ENCODE assay signal across 8 mouse cellular contexts in genomic region chr1:45925500-45926392, GRCm38 (mm10). TPM values are rescaled to one million over a fixed set of nuclear protein-coding genes. Genes with fewer than 3 reads are reported as not detected.
DNase-seq lines count a peak whose midpoint lies in the region; ATAC-seq and TF ChIP-seq lines count a peak whose summit lies in the region.

No protein-coding gene starts in this region.

- H3K4me3 ChIP-seq in G1E (ENCODE audit: low read depth, low read length) = peak overlapping the region; percentile 75
- peak overlapping the region; percentile 48 for H3K4me3 ChIP-seq in forebrain, embryonic 11.5 days (ENCODE audit: low read depth, low read length)
- H3K4me3 ChIP-seq in heart, embryonic 15.5 days = peak overlapping the region; percentile 69
- H3K4me3 ChIP-seq in liver, postnatal 0 days (ENCODE audit: low read depth, low read length) = peak overlapping the region; percentile 79

- H3K4me2 ChIP-seq in forebrain, embryonic 11.5 days (ENCODE audit: low read depth, low read length, severe bottlenecking) = peak overlapping the region; percentile 90
- H3K4me2 ChIP-seq in heart, embryonic 15.5 days = peak overlapping the region; percentile 88
- H3K4me2 ChIP-seq in liver, postnatal 0 days (ENCODE audit: low read depth, low read length) = peak overlapping the region; percentile 83

- peak; percentile 74 for ATAC-seq in G1E (ENCODE audit: extremely low read depth, insufficient number of reproducible peaks, low FRiP score, poor library complexity, severe bottlenecking)
- ATAC-seq in forebrain, embryonic 11.5 days (replicated peaks; ENCODE audit: low FRiP score) = peak; percentile 97
- peak; percentile 97 for ATAC-seq in heart, embryonic 15.5 days (replicated peaks; ENCODE audit: insufficient number of reproducible peaks, insufficient read depth, low FRiP score, low read depth)
- ATAC-seq in liver, postnatal 0 days = peak; percentile 90
- ATAC-seq in neutrophil, adult 5-6 weeks (ENCODE audit: extremely low read depth, insufficient number of reproducible peaks, low FRiP score, poor library complexity, severe bottlenecking) = peak; percentile 81

- no peak overlapping the region for H3K27ac ChIP-seq in forebrain, embryonic 11.5 days (ENCODE audit: low read depth, low read length)
- H3K27ac ChIP-seq in heart, embryonic 15.5 days = peak overlapping the region; percentile 52; the same call in 1 of the 2 replicates
- peak overlapping the region; percentile 83 for H3K27ac ChIP-seq in liver, postnatal 0 days (ENCODE audit: low read depth)

- peaks cover 39% of the 10 kb centered on the region for H3K4me1 ChIP-seq in G1E (ENCODE audit: insufficient read depth, low read depth, low read length)
- 0 out of 2 replicates have a peak, but pooled peaks cover 2% of the 10 kb centered on the region for H3K4me1 ChIP-seq in forebrain, embryonic 11.5 days (replicated peaks; ENCODE audit: control insufficient read depth, insufficient read depth, low read length)
- peaks cover 3% of the 10 kb centered on the region for H3K4me1 ChIP-seq in heart, embryonic 15.5 days (replicated peaks)
- peaks cover 13% of the 10 kb centered on the region for H3K4me1 ChIP-seq in liver, postnatal 0 days (ENCODE audit: insufficient read depth)

- no peaks in the 10 kb centered on the region for H3K27me3 ChIP-seq in G1E (ENCODE audit: insufficient read depth, low read length)
- peaks cover 9% of the 10 kb centered on the region for H3K27me3 ChIP-seq in forebrain, embryonic 11.5 days (ENCODE audit: control insufficient read depth, insufficient read depth, low read length)
- H3K27me3 ChIP-seq in heart, embryonic 15.5 days = no peaks in the 10 kb centered on the region
- no peaks in the 10 kb centered on the region for H3K27me3 ChIP-seq in liver, postnatal 0 days (ENCODE audit: insufficient read depth, low read length)

- H3K9me3 ChIP-seq in G1E (replicated peaks) = no peaks in the 10 kb centered on the region
- no peaks in the 10 kb centered on the region for H3K9me3 ChIP-seq in forebrain, embryonic 11.5 days (ENCODE audit: control insufficient read depth, low read length)
- no peaks in the 10 kb centered on the region for H3K9me3 ChIP-seq in heart, embryonic 15.5 days (replicated peaks)
- H3K9me3 ChIP-seq in liver, postnatal 0 days (ENCODE audit: low read length) = no peaks in the 10 kb centered on the region

- 1% methylated on average over 53 of the region's 53 CpGs for WGBS in forebrain, embryonic 11.5 days
- WGBS in heart, embryonic 15.5 days = 1% methylated on average over 53 of the region's 53 CpGs
- under 1% methylated on average over 52 of the region's 53 CpGs for WGBS in liver, postnatal 0 days (ENCODE audit: insufficient replicate concordance)

- no peak for TF ChIP-seq EP300 in liver, postnatal 0 days (IDR thresholded peaks at IDR 0.05; ENCODE audit: low read depth)

- H3K36me3 ChIP-seq in G1E (replicated peaks) = peaks cover 9% of the 10 kb centered on the region
- H3K36me3 ChIP-seq in forebrain, embryonic 11.5 days (ENCODE audit: control insufficient read depth, insufficient read depth, low read length) = no peaks in the 10 kb centered on the region
- no peaks in the 10 kb centered on the region for H3K36me3 ChIP-seq in heart, embryonic 15.5 days
- H3K36me3 ChIP-seq in liver, postnatal 0 days (replicated peaks; ENCODE audit: insufficient read depth, low read length) = peaks cover 4% of the 10 kb centered on the region

- TF ChIP-seq CTCF in G1E (IDR thresholded peaks at IDR 0.05; ENCODE audit: low read depth, low read length) = no peak
- no peak for TF ChIP-seq CTCF in liver, postnatal 0 days (IDR thresholded peaks at IDR 0.05; ENCODE audit: low read depth)

- DNase-seq in G1E (ENCODE audit: low spot score) = peak; percentile 91
- DNase-seq in c-Kit-positive CD71-positive TER-119-positive erythroid progenitor cells, embryonic 14.5 days (ENCODE audit: low spot score) = peak; percentile 74
- DNase-seq in forebrain, embryonic 11.5 days (ENCODE audit: low spot score) = peak; percentile 84
- peak; percentile 90 to 94 for DNase-seq in kidney, postnatal 36 days
- peak; percentile 89 for DNase-seq in liver, postnatal 0 days
- DNase-seq in testis, postnatal 14 days (ENCODE audit: low spot score) = peak; percentile 73

- H3K9ac ChIP-seq in forebrain, embryonic 11.5 days (ENCODE audit: low read length) = peak overlapping the region; percentile 51
- H3K9ac ChIP-seq in heart, embryonic 15.5 days = peak overlapping the region; percentile 65
- H3K9ac ChIP-seq in liver, postnatal 0 days (replicated peaks) = peak overlapping the region; percentile 79

RNA-seq across cellular contexts. Expression of gene Slc40a1, which starts 0.6 kb away (rescaled TPM):
- total RNA-seq in G1E (2014; fragmentation: Nextera tagmentation) = 35.7 and 56.4 TPM in 2 replicates
- total RNA-seq in G1E (2017) = 37.3 and 43.3 TPM in 2 replicates
- 2.9 and 3.0 TPM in 2 replicates for polyA plus RNA-seq in G1E (2012)
- 13.8 and 19.7 TPM in 2 replicates for polyA plus RNA-seq in forebrain, embryonic 11.5 days (2014; fragmentation: Nextera tagmentation; extraction: Ambion mirVana)
- 18.0 and 21.1 TPM in 2 replicates for polyA plus RNA-seq in heart, embryonic 15.5 days (2015; fragmentation: Nextera tagmentation; extraction: Ambion mirVana)
- 197 and 219 TPM in 2 replicates for polyA plus RNA-seq in liver, postnatal 0 days (2015; fragmentation: Nextera tagmentation; extraction: Ambion mirVana)
- total RNA-seq in neutrophil, adult 5-6 weeks (2017) = 254 and 260 TPM in 2 replicates

RNA-seq across cellular contexts. Expression of gene Gm5269, which starts 35.7 kb away (rescaled TPM):
- total RNA-seq in G1E (2014; fragmentation: Nextera tagmentation) = not detected in 2 replicates
- total RNA-seq in G1E (2017) = not detected in 2 replicates
- not detected in 2 replicates for polyA plus RNA-seq in G1E (2012)
- polyA plus RNA-seq in forebrain, embryonic 11.5 days (2014; fragmentation: Nextera tagmentation; extraction: Ambion mirVana) = not detected in 2 replicates
- polyA plus RNA-seq in heart, embryonic 15.5 days (2015; fragmentation: Nextera tagmentation; extraction: Ambion mirVana) = not detected in 2 replicates
- not detected in 2 replicates for polyA plus RNA-seq in liver, postnatal 0 days (2015; fragmentation: Nextera tagmentation; extraction: Ambion mirVana)
- total RNA-seq in neutrophil, adult 5-6 weeks (2017) = 3.6 and 5.7 TPM in 2 replicates
